Mouse (Mus musculus) E14TG2a.4 (cell line): ENCODE measurements around the gene Fuca1.

Experiments used
- CTCF ChIP-seq: conservative IDR thresholded peaks from 2 replicates; pipeline ENCODE4 v1.5.1; 2014; ENCODE audit warnings: low read length
- NANOG ChIP-seq: IDR thresholded peaks from 2 replicates; pipeline ENCODE4 v1.6.1; 2014; ENCODE audit warnings: borderline replicate concordance, low read length, mixed read lengths

GRCm38 (mm10) chr4:135902606-135903242 is 17.8 kb upstream of the Fuca1 start:
- no peak for TF ChIP-seq NANOG
- TF ChIP-seq CTCF: no peak
